Mouse (Mus musculus) left cerebral cortex, adult 6 months (tissue): ENCODE measurements around the gene Pdk1. TPM values are rescaled to one million over a fixed set of nuclear protein-coding genes. Genes with fewer than 3 reads are reported as not detected.

Experiments used
- long read RNA-seq, 2 experiments: library from polyadenylated mRNA; unstranded; transcript quantifications; one replicate each; pipeline ENCODE4 v2.0.0; 2019 to 2020
- polyA plus RNA-seq: library from polyadenylated mRNA; unstranded; fragments of <200 nt; fragmentation: Nextera tagmentation; gene quantifications from 2 replicates; pipeline ENCODE4 v1.2.3, GENCODE M21; 2021

Pdk1 gene
- polyA plus RNA-seq: 10.1 and 11.9 TPM in 2 replicates
- long read RNA-seq, experiment 1, full-length matches to known transcripts: 89 of 132 reads
- long read RNA-seq, experiment 1, partial matches to known transcripts: 12 of 132 reads
- long read RNA-seq, experiment 1, other reads (novel, unspliced or antisense): 31 of 132 reads
- long read RNA-seq, experiment 2, full-length matches to known transcripts: 9 of 32 reads
- long read RNA-seq, experiment 2, partial matches to known transcripts: 21 of 32 reads
- long read RNA-seq, experiment 2, other reads (novel, unspliced or antisense): 2 of 32 reads

GRCm38 (mm10) chr2:71872801-71873443 lies at the start of gene Pdk1:
Gene Pdk1, plus strand, starts transcription at chr2:71873224.

Other genes starting within 250 kb of the Pdk1 start
- 2.6 and 3.7 TPM in 2 replicates for gene Itga6, start 127.6 kb upstream of the Pdk1 start, polyA plus RNA-seq
- 183 and 244 TPM in 2 replicates for gene Rapgef4, start 108.0 kb downstream of the Pdk1 start, polyA plus RNA-seq